Mouse (Mus musculus) layer of hippocampus, postnatal 10 days (tissue): Measurements from ENCODE around the gene Cep250. TPM values are rescaled to one million over a fixed set of nuclear protein-coding genes. Genes with fewer than 3 reads are reported as not detected.

Experiments used
- DNase-seq, 2 experiments: peaks; one replicate each; pipeline ENCODE4 v3.0.0; 2021; ENCODE audit warnings: low spot score in 2 of 2
- total RNA-seq, 2 experiments: library from RNA; stranded (reverse); gene quantifications; 2 replicates each; pipeline ENCODE4 v1.2.3; 2021

Gene Cep250
- total RNA-seq, 2 experiments from 2014 or later = 18.1 to 23.2 TPM

DNA sequence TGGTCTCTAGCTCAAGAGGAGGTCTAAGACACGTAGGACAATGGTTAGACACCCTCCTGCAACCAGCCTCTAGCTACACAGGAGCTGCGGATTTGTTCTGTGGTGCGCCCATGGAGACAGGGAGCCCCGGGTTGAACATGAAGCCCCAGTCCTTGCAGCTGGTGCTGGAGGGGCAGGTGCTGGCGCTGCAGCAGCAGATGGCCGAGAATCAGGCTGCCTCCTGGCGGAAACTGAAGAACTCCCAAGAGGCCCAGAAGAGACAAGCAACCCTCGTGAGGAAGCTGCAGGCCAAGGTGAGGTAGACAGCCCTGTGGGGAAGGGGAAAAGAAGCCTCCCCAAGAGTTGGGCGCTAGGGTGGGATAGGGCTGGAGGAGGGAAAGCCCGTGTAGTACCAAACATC lies 5.6 kb downstream of the Cep250 start:
- no peak for DNase-seq

DNA sequence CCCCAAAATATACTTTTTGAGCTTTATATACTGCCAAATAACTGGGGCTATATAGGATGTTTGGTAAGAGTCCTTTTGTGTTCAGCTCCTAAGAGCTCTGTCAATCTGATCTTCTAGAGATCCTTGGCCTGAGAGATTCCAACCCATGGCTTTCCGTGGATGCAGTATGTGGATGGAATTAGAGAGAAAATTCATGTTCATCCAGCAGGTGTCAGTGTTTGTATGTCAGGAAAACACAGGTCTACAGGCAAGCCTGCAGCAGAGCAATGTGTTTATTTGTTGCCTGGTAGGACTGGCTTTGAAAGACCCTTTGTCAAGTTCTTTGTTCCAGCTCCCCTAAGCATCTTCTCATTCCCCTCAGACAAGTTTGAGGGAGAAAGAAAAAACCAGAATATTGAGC lies 6.7 kb downstream of the Cep250 start:
- DNase-seq = no peak

DNA sequence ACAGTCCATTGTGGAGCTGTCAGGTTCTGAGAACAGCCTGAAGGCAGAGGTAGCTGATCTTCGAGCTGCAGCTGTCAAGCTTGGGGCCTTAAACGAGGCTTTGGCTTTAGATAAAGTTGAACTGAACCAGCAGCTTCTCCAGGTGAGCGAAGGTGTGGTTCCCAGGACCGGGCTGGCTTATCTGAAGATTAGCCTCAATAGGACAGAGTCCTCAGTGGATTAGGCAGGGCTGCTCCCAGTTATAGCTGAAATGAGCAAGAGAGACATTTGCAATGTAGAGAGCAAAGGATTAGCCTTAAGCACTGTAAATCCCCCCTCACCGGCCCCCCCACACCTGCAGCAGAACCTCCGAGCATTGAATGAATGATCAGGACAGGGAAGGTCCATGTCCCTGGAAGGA lies 17.1 kb downstream of the Cep250 start:
- DNase-seq = no peak

DNA sequence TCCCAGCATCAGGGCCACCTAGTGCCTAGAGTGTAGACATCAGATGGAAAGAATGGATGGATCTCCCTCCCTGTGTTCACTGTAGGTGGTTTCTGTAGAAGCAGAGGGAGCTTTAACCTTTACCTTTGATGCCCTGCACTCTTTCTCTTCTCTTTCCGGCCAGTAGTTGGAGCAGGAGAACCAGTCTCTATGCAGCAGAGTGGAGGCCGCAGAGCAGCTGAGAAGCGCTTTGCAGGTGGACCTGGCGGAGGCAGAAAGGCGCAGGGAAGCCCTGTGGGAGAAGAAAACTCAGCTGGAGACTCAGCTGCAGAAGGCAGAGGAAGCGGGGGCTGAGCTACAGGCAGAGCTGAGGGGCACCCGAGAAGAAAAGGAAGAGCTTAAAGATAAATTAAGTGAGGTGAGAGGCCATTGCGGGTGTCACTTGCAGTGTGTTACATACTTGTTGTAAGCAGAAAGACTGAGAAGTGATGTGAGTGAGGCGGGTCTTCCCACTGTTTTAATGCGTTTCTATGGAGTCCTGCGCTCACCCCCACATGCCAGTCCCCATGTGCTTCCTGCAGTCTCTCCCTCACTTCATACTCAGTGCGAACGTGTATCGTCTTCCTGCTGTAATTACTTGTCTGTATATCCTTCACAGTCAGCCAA lies 18.0 kb downstream of the Cep250 start:
- DNase-seq = no peak

DNA sequence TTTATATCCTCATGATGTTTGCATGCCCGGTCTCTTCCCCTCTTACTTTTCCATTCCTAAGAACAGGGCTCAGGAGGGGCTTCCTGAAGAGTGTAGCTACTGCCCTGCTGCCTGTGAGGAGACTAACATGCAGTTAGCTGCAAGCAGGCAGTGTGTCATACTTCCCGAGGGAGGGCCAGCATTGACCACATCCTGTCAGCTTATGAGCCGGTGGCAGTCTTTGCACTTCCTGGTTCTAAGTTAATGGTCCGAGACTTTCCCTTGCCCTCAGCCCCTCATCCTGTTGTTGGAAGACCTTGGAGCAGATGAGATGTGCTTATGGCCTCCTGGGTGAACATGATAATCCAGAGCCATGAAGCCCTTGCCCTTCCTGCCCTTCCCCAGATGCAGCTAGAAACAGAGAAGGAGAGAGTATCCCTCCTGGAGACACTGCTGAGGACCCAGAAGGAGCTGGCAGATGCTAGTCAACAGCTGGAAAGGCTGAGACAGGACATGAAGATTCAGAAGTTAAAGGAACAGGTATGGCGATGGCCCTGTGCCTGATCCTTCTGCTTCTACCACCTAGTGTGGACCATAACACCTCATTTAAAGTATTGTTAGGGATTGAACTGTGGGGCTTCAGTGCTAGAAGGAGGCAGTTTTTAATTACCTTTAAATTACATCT lies 23.2 kb downstream of the Cep250 start:
- no peak for DNase-seq

DNA sequence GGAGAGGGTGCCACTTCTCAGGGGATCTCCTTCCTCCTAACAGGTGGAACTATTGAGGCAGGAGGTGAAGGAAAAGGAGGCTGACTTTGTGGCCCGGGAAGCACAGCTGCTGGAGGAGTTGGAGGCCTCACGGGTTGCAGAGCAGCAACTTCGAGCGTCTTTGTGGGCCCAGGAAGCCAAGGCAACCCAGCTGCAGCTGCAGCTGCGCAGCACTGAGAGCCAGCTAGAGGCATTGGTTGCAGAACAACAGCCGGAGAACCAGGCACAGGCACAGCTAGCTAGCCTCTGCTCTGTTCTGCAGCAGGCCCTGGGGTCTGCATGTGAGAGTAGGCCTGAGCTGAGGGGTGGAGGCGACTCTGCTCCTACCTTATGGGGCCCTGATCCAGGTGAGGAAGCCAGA lies 29.5 kb downstream of the Cep250 start:
- no peak for DNase-seq

DNA sequence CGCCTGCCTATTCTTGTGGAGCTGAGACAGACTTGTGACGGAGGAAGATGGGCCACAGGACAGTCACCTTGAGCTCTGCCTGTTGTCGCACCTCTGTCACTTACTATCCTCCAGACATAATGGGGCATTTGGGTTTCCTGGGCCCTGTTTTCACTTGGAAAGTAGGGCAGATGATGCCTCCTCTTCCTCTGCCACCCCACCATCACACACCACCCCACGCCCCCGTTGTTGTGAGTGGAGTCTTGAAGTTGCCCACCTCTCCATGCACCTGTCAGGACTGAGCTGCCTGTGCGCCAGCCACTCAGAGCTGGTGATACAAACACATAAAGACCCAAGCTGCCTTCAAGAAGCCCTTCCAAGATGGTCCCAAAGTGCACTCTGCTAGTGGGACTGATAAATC lies 30.9 kb downstream of the Cep250 start:
- no peak for DNase-seq

DNA sequence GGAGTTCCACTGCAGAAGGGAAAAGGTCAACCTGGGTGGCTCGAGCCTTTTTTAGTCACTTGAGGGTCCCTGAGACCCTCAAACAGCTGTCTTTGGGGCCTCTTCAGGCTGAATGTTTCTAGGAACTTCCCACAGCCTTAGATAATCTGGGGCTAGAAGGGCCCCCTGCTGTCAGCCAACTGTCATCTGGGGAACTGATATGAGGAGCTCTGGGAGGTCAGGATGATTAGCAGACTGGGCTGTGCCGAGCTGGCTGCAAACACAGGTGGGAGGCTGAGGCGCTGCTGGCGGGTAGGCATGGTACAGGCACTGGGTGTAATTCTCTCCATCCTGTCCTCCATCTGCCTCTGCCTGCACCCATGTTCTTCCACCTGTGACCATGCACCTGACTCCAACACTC lies 32.8 kb downstream of the Cep250 start:
- peak; percentile 20 to 31 for DNase-seq

DNA sequence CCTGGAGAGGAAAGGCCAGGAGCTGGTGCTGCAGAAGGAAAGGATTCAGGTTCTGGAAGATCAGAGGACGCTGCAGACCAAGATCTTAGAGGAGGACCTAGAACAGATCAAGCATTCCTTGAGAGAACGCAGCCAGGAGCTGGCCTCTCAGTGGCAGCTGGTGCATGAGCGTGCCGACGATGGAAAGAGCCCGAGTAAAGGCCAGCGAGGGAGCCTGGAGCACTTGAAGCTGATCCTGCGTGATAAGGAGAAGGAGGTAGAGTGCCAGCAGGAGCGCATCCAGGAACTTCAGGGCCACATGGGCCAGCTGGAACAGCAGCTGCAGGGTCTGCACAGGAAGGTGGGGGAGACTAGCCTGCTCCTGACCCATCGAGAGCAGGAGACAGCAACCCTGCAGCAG lies 34.9 kb downstream of the Cep250 start:
- DNase-seq = no peak

DNA sequence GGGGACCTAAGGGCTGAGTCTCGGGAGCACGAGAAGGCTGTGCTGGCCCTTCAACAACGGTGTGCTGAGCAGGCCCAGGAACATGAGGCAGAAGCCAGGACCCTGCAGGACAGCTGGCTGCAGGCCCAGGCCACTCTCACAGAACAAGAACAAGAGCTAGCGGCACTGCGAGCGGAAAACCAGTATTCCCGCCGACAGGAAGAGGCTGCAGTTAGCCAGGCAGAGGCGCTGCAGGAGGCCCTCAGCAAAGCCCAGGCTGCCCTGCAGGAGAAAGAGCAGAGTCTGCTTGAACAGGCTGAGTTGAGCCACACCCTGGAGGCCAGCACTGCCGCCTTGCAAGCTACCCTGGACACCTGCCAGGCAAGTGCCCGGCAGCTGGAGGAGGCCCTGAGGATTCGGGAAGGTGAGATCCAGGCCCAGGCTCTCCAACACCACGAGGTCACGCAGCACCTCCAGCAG lies 35.6 kb downstream of the Cep250 start:
- DNase-seq = peak; percentile 71 to 79

DNA sequence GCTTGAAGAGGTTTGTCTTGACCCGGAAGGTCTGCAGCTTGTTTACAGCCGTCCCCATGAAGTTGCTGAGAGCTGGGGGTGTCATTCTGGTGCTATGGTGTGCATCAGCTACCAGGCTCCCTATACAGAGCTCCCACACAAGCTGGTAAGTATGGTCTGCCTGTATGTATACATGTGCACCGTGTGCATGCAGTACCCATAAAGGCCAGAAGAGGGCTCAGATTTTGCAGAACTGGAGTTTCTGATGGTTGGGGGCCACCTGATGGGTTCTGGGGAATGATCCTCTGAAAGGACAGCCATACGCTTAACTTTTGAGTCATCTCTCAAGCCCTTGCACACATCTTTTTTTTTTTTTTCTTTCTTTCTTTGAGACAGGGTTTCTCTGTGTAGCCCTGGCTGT lies 49.1 kb downstream of the Cep250 start:
- peak in 1 of 2 experiments; percentile 16 for DNase-seq

DNA sequence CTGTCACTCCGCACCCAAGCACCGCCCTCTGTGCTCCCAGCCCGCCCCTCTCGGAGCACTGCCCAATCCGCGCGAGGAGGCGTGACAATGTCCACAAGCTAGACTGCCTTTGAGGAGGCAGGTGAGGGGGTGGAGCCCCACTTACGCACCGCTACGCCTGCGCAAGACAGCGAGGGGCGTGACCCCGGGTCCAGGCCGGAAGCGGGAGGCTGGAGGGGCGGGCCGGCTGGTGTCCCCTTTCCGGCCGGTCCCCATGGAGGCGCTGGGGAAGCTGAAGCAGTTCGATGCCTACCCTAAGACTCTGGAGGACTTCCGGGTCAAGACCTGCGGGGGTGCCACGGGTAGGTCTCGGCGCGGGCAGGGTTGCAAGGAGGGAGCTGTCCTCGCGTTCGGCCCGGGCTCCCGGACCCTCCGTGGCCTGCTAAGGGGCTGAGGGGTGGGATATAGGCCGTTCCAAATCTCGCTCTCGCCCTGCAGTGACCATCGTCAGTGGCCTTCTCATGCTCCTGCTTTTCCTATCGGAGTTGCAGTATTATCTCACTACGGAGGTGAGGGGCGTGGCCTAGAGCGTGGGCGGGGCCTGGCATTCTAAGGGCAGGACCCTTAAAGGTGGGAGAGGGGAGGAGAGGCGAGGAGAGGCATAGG lies 51.8 kb downstream of the Cep250 start, which contains the start of the genes 6430550D23Rik and Ergic3:
Gene 6430550D23Rik (minus strand): TSS at position 90 of the 645 bp plus-strand sequence.
Gene Ergic3 (plus strand): TSS at position 158 of the 645 bp plus-strand sequence.
- DNase-seq = peak; percentile 95 to 97

DNA sequence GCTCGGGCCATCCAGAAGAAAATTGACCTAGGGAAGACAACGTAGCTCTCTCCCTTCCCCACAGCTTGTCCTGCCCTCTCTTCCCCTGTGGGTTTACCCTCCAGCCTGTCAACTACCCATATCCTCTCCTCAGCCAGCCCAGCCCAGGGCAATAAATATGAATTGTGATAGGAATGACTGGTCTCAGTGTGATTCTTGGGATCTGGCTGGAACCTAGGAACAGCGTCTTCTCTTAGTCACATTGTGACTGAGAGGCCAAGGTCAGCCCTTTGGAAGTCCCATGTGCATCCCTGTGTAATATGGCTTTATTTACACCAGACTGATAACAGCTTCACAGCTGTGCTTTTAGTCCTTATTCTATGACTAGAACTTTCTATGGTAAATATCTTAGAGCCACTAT lies 61.8 kb downstream of the Cep250 start:
- no peak for DNase-seq

DNA sequence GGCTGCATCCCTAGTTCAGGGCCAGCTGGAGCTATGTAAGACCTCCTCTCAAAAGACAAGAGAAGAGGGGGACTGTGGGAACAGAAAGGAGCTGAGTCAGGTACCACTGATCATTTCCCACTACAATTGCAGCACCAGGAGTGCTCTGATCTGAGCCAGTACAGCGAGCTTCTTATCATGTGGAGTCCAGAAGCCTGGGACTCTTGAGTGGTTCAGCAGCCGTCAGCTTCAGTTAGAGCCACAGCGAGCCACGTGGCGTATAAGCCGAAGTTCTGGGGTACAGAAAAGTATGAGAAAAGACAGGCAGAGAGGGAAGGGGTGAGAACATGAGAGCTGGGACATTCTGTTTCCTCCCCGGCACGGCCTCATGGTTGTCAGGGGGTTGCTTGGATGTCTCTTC lies 65.0 kb downstream of the Cep250 start:
- DNase-seq = no peak

DNA sequence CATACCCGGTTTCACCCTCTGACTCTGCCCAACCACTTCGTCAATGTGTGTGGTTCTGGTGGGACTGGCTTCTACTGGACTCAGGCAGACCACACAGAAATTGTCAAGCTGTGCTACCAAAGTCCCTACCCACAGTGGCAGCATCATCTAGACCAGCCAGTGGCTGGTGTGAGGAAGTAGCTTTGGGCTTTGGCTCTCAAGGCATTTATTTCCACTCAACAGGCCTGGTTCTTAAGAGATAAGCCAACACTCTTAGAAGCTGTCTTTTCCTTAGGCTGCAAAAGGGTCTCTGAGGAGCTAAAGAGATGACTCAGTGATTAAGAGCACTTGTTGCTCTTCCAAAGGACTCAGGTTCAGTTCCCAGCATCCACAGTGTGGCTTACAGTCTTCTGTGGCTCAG lies 65.5 kb downstream of the Cep250 start:
- no peak for DNase-seq

DNA sequence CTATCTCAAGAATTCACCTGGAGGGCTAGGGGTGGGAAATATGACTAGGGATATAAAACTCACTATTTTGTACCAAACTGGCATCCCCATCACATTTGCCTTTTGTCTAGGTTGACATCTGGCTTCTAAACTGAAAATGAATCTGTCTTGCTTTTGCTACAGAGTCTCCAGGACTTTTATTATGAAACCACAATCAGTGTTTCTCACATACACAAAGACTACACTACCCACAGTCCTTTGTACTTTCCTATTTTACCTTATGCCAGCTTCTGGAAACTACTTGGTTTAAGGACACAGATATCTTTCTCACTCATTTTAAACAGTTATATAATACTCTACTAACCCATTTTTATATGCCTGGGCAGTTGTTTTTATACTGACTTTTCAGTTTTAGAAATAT lies 69.2 kb downstream of the Cep250 start:
- no peak for DNase-seq

DNA sequence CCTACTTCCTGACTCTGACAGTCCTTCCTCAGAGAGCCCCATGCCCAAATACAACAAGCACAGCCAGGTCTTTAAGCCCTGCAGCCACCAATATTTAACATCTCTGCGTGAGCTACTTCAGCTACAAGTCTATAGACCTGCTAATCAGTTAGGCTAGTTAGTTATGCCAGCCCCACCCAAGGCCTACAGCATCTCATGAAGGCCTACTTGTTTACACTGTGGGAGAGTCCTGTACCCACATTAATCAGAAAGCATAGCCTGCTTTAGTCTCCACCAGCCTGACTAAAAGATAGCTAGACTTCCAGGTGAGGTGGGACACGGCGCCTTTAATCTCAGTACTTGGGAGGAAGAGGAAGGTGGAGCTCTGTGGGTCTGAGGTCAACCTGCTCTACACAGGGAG lies 83.1 kb downstream of the Cep250 start:
- no peak for DNase-seq

DNA sequence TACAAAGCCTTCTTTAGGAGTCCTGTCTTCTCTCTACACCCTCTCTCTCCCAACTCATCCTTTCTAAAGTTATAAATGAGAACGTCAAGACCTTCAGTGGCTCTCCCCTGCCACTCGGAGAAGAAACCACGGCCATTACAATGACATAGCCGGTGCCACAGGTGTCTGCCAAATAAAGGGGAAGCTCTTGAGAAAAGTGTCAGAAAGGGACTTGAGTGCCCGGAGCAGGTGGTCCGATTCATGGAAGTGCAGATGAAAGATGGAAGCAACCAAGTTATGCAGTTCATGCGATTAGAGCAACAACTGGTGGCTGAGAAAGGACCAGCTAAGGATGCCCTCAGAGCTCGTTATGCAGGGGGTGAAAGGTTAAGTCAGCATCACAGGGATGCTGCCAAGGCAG lies 86.6 kb downstream of the Cep250 start:
- DNase-seq = no peak

DNA sequence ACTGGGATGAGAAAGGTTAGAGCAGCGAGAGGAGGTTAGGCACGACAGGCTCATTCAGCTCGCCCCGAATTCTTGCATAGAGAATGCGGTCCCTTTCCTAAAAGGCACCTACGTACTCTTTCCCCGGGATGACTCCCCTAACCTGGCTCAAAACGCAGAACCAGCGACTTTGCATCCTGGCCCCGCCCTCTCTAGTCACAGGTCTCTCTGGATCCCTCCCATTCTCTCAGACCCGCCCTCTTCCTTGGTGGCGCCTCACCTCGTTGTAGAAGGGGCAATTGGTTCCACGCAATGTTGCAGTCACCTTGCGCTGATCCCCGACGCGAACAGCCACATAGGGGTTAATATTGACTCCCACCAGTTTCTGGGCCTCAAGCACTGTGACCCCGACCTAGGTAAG lies 91.7 kb downstream of the Cep250 start:
- DNase-seq = no peak
